Mouse (Mus musculus) ES-E14 (cell line): ENCODE measurements around the gene Lypd4.

Experiments
- HCFC1 ChIP-seq: IDR thresholded peaks from 2 replicates; pipeline ENCODE4 v1.6.1; 2012; ENCODE audit warnings: low read length, inconsistent platforms, borderline replicate concordance; ENCODE audit not compliant: insufficient read depth
- MAFK ChIP-seq: IDR thresholded peaks from 2 replicates; pipeline ENCODE4 v1.6.1; 2014; ENCODE audit warnings: mild to moderate bottlenecking, low read depth, low read length, inconsistent platforms; ENCODE audit not compliant: insufficient read depth
- ZC3H11A ChIP-seq: IDR thresholded peaks from 2 replicates; pipeline ENCODE4 v1.6.1; 2012; ENCODE audit warnings: low read depth, mild to moderate bottlenecking, inconsistent platforms, low read length, borderline replicate concordance

DNA sequence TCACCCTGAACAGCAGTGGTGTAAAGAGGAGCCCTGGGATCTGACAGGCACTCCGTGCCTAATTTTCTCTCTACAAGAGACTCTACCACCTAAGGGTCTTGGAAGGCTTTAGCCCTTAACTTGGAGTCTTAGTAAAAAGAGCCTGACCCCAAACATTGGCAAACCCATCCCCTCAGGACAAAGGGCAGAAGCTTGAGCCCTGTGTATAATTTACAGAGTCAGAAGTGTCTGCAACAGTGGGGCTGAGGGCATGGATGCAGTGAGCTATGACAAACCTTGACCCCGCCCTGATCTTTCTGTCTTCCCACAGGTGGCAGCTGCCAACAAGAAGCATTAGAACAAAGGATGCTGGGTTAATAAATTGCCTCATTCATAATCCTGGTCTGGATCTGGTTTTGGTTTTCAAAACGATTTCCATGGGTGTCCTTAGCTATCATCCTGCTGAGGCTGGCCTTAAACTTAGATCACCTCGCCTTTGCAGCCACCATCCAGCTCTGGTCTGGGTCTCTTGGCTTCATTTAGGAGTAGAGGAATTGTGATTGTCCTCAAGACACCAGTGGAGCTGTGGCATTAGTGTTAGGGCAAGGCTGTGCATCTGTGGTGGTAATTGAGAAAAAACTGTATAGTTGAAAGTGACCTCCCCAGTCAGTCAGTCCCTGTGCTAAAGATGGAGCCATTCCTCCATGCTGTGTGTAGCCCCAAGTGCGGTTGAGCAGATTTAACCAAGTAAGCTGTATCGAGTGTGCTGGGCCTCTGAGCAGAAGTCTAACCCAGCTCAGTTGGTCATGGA, 19.9 kb upstream of the Lypd4 start:
- TF ChIP-seq MAFK (no peak), ZC3H11A (no peak), HCFC1 (no peak)
